Mouse (Mus musculus): ENCODE measurements around the gene Rabl3.

- TF ChIP-seq CTCF (IDR thresholded peaks at IDR 0.05; ENCODE audit: extremely low read depth, insufficient read depth, insufficient read length, insufficient replicate concordance) (no peak), POLR2A (IDR thresholded peaks at IDR 0.05; ENCODE audit: low read depth, low read length) (no peak)
Measured at GRCm38 (mm10) chr16:37617695-37618094, 78.0 kb downstream of the Rabl3 start.
